Mouse (Mus musculus) spleen, adult 2 months (tissue): ENCODE results near the gene Gm45234. TPM values are rescaled to one million over a fixed set of nuclear protein-coding genes. Genes with fewer than 3 reads are reported as not detected.

ENCODE experiments used
- DNase-seq, 2 experiments: peaks; one replicate each; pipeline versions ENCODE4 v3.0.0 to v3.0.0-alpha.2; 2012 to 2021; ENCODE audit warnings: low spot score in 2 of 2, low read depth in 1 of 2
- H3K27ac ChIP-seq: fragments of 200-500 bp; 2 replicates; pipeline ENCODE4 v1.5.1; 2012; ENCODE audit warnings: low read length, inconsistent platforms; ENCODE audit not compliant: insufficient read depth
- H3K27me3 ChIP-seq: fragments of 200-500 bp; 2 replicates; pipeline ENCODE4 v1.6.1; 2012; ENCODE audit warnings: mild to moderate bottlenecking, moderate library complexity, low read length, inconsistent platforms; ENCODE audit not compliant: control insufficient read depth, insufficient read depth
- H3K36me3 ChIP-seq: fragments of 200-500 bp; 2 replicates; pipeline ENCODE4 v1.6.1; 2012; ENCODE audit warnings: mild to moderate bottlenecking, low read length, inconsistent platforms; ENCODE audit not compliant: control insufficient read depth, insufficient read depth
- H3K4me1 ChIP-seq: fragments of 200-500 bp; 2 replicates; pipeline ENCODE4 v1.6.1; 2011; ENCODE audit warnings: inconsistent platforms; ENCODE audit not compliant: control insufficient read depth, insufficient read depth, insufficient read length
- H3K4me3 ChIP-seq: fragments of 200-500 bp; 2 replicates; pipeline ENCODE4 v1.5.1; 2011; ENCODE audit warnings: mild to moderate bottlenecking, inconsistent platforms; ENCODE audit not compliant: insufficient read depth, insufficient read length; ENCODE audit errors: extremely low read depth
- CTCF ChIP-seq: fragments of 200-500 bp; IDR thresholded peaks from 2 replicates; pipeline ENCODE4 v1.5.1; 2011; ENCODE audit warnings: mild to moderate bottlenecking, inconsistent platforms; ENCODE audit not compliant: insufficient read depth, insufficient read length, insufficient replicate concordance; ENCODE audit errors: extremely low read depth
- POLR2A ChIP-seq: fragments of 200-500 bp; IDR thresholded peaks from 2 replicates; pipeline ENCODE4 v1.6.1; 2011; ENCODE audit warnings: low read depth, low read length, inconsistent platforms
- WGBS: fragments of 180-500 bp; shearing (Covaris S2); methylation state at CpG from one replicate; pipeline ENCODE4 v1.1.7; 2018; 5-methylcytosine and 5-hydroxymethylcytosine counted together
- polyA plus RNA-seq: library from polyadenylated mRNA; depleted of rRNA; stranded (reverse); fragments of >200 nt; gene quantifications from 2 replicates; pipeline ENCODE4 v1.2.3, GENCODE M21; 2012; rRNA removed

Gene Gm45234
- polyA plus RNA-seq, 1 experiment, result not detected

DNA sequence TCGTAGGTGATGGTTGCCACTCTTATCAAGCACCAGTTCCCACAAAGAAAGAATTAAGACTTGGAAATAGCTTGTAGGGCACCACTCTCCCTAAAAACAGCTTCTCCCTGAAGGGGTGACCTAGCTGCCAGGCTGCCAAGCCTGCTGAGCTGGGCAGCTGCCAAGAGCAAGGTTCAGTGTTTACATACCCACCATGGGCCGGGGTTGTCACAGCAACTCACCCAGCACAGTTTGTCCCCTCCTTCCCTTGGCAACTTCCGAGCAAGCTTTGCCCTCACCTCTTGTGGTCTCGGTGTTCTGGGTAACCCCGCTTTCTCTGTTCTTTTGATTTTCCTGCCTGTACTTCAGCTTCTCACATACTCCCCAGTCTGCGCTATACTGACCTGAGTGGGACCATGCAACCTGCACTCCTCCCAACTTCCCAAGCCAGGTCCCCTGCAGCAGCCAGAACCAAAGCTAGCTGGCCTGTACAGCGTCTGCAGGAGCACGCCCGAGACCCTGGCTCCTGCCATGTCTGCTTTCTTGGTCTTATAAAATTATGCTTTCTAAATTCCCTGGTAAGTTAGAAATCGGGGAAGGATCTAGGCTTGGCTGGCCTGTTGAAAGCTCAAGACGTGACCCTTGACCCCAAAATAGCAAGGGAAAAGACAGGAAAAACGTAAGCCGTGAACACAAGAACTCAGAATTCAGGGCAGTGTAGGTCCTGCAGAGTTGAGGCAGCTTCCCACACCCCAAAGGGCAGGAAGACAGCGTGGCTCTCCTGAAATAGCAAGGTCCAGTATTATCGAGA, 61.5 kb downstream of the Gm45234 start:
- H3K36me3 ChIP-seq, result 0 out of 2 replicates have a peak, but pooled peaks cover 1% of the 10 kb centered on the region
- WGBS, result 62% methylated on average over 15 of the region's 15 CpGs
- DNase-seq, result peak in 1 of 2 experiments; percentile 31
- peak overlapping the region; percentile 44 for H3K27ac ChIP-seq
- no peak overlapping the region for H3K4me3 ChIP-seq
- H3K4me1 ChIP-seq, result no peaks in the 10 kb centered on the region; the same call in 1 of the 2 replicates
- TF ChIP-seq POLR2A, result no peak
- no peak for TF ChIP-seq CTCF
- no peaks in the 10 kb centered on the region for H3K27me3 ChIP-seq

DNA sequence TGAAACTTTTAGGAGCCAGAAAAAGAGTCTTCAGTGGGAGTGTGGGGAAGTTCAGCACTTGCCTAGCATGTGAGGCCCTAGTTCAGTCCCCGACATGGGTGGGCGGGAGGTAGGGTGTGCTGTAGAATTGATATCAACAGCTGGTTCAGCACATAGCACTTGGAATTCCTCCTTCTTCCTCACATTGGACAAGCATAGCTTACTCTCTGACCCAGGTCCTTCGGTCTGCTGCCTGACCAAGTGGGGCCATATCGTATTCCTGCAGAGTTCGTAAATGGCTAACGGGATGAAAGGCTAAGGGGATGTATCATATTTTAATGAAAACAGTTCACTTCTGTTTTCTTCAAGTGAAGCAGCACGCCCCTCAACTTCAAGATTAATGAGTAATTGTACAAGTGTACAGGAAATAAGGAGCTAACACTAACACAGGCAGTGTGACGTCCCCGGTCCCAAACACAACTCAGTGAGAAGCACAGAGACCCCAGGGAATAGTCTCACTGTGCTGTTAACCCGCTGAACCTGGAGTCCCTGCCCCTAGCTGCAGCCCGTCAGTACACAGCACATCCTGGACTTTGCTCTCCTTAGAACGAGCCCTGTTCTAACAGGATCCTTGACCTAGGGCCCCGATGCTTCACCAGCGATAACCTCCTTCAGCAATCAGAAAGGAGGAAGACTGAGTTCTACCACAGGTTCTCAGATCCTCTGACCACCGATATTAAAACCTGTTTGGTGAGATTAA, 62.4 kb downstream of the Gm45234 start:
- Histone ChIP-seq H3K36me3 (0 out of 2 replicates have a peak, but pooled peaks cover 1% of the 10 kb centered on the region), H3K27me3 (no peaks in the 10 kb centered on the region), H3K4me1 (peaks cover 3% of the 10 kb centered on the region; the same call in 1 of the 2 replicates), H3K4me3 (no peak overlapping the region), H3K27ac (peak overlapping the region; percentile 39; the same call in 1 of the 2 replicates)
- 64% methylated on average over 15 of the region's 15 CpGs for WGBS
- TF ChIP-seq POLR2A (no peak), CTCF (no peak)
- DNase-seq, result no peak

- H3K4me1 ChIP-seq, result peaks cover 11% of the 10 kb centered on the region; the same call in 1 of the 2 replicates
- H3K4me3 ChIP-seq, result no peak overlapping the region
- no peak for DNase-seq
- TF ChIP-seq POLR2A (no peak), CTCF (no peak)
- H3K36me3 ChIP-seq, result no peaks in the 10 kb centered on the region
- H3K27me3 ChIP-seq, result no peaks in the 10 kb centered on the region
- 97% methylated on average over 3 of the region's 3 CpGs for WGBS
- H3K27ac ChIP-seq, result no peak overlapping the region
Observed at GRCm38 (mm10) chr6:124690517-124690916, 65.3 kb downstream of the Gm45234 start.

Other genes starting within 250 kb of the Gm45234 start
- gene C1ra, start 243.6 kb downstream of the Gm45234 start, polyA plus RNA-seq, result 17.8 and 20.1 TPM in 2 replicates
- gene C1s1, start 213.7 kb downstream of the Gm45234 start, polyA plus RNA-seq, result 30.0 and 39.4 TPM in 2 replicates
- gene C1rb, start 185.7 kb downstream of the Gm45234 start, polyA plus RNA-seq, result 0.05 TPM in 1 of 2 replicates, not detected in the other
- gene C1s2, start 119.9 kb downstream of the Gm45234 start, polyA plus RNA-seq, result 0.04 and 0.07 TPM in 2 replicates
- gene Lpcat3, start 93.0 kb downstream of the Gm45234 start, polyA plus RNA-seq, result 65.1 and 70.0 TPM in 2 replicates
- 46.2 and 47.9 TPM in 2 replicates for gene Emg1, start 43.8 kb downstream of the Gm45234 start, polyA plus RNA-seq
- gene Phb2, start 43.7 kb downstream of the Gm45234 start, polyA plus RNA-seq, result 96.5 and 103 TPM in 2 replicates
- gene Ptpn6, start 17.3 kb downstream of the Gm45234 start, polyA plus RNA-seq, result 281 and 332 TPM in 2 replicates
- 209 and 225 TPM in 2 replicates for gene Grcc10, start 14.6 kb downstream of the Gm45234 start, polyA plus RNA-seq
- gene Atn1, start 503 bp upstream of the Gm45234 start, polyA plus RNA-seq, result 37.4 and 41.3 TPM in 2 replicates
- gene Eno2, start 13.7 kb upstream of the Gm45234 start, polyA plus RNA-seq, result 2.9 and 3.2 TPM in 2 replicates
- gene Lrrc23, start 23.7 kb upstream of the Gm45234 start, polyA plus RNA-seq, result 1.2 and 1.8 TPM in 2 replicates
- gene Spsb2, start 52.6 kb upstream of the Gm45234 start, polyA plus RNA-seq, result 10.3 and 13.5 TPM in 2 replicates
- gene Tpi1, start 58.3 kb upstream of the Gm45234 start, polyA plus RNA-seq, result 74.7 and 89.3 TPM in 2 replicates
- gene Usp5, start 73.5 kb upstream of the Gm45234 start, polyA plus RNA-seq, result 53.8 and 65.3 TPM in 2 replicates
- gene Cdca3, start 73.5 kb upstream of the Gm45234 start, polyA plus RNA-seq, result 30.4 and 39.0 TPM in 2 replicates
- 0.13 and 0.37 TPM in 2 replicates for gene Gnb3, start 84.3 kb upstream of the Gm45234 start, polyA plus RNA-seq
- gene P3h3, start 101.7 kb upstream of the Gm45234 start, polyA plus RNA-seq, result 9.3 and 10.8 TPM in 2 replicates
- 2.7 and 3.0 TPM in 2 replicates for gene Gpr162, start 108.0 kb upstream of the Gm45234 start, polyA plus RNA-seq
- 34.2 and 35.9 TPM in 2 replicates for gene Cd4, start 132.2 kb upstream of the Gm45234 start, polyA plus RNA-seq
- 10.9 and 18.2 TPM in 2 replicates for gene Lag3, start 155.7 kb upstream of the Gm45234 start, polyA plus RNA-seq
- 450 and 549 TPM in 2 replicates for gene Ptms, start 164.1 kb upstream of the Gm45234 start, polyA plus RNA-seq
- gene Mlf2, start 175.4 kb upstream of the Gm45234 start, polyA plus RNA-seq, result 125 and 140 TPM in 2 replicates
- 106 and 116 TPM in 2 replicates for gene Cops7a, start 209.5 kb upstream of the Gm45234 start, polyA plus RNA-seq
- 3.4 and 5.4 TPM in 2 replicates for gene Pianp, start 240.7 kb upstream of the Gm45234 start, polyA plus RNA-seq